Comparison of ENCODE assay signal across 19 mouse cellular contexts in genomic region chrX:102067118-102067517, GRCm38 (mm10). TPM values are rescaled to one million over a fixed set of nuclear protein-coding genes. Genes with fewer than 3 reads are reported as not detected.
A peak's percentile ranks its signal among the peaks of the same experiment; 100 is the strongest.
DNase-seq lines count a peak whose midpoint lies in the region; ATAC-seq and TF ChIP-seq lines count a peak whose summit lies in the region.
"Had no signal": no experiment of that assay in that cellular context is flagged by ENCODE, and none has a peak within 500 bp of the region (broad histone marks: within the 10 kb centered on the region; RNA-seq: fewer than 3 reads in every experiment).

No protein-coding gene starts in this region.

- H3K27ac ChIP-seq in forebrain, embryonic 14.5 days (ENCODE audit: low read depth, low read length) = no peak overlapping the region
- no peak overlapping the region for H3K27ac ChIP-seq in forebrain, embryonic 11.5 days (ENCODE audit: low read depth, low read length)
- no peak overlapping the region for H3K27ac ChIP-seq in kidney, postnatal 0 days
- H3K27ac ChIP-seq in forebrain, postnatal 0 days (ENCODE audit: low read depth, low read length) = no peak overlapping the region
- no peak overlapping the region for H3K27ac ChIP-seq in kidney, embryonic 14.5 days (ENCODE audit: low read depth, low read length)
- H3K27ac ChIP-seq: embryonic facial prominence, embryonic 13.5 days; limb, embryonic 13.5 days; midbrain, embryonic 12.5 days; neural tube, embryonic 12.5 days had no signal

- H3K36me3 ChIP-seq in forebrain, embryonic 14.5 days (ENCODE audit: control insufficient read depth, insufficient read depth, low read length) = peaks cover 4% of the 10 kb centered on the region; the same call in 1 of the 2 replicates
- H3K36me3 ChIP-seq in forebrain, embryonic 11.5 days (ENCODE audit: control insufficient read depth, insufficient read depth, low read length) = no peaks in the 10 kb centered on the region
- H3K36me3 ChIP-seq in kidney, postnatal 0 days (ENCODE audit: insufficient read depth, low read length) = no peaks in the 10 kb centered on the region
- no peaks in the 10 kb centered on the region for H3K36me3 ChIP-seq in forebrain, postnatal 0 days (ENCODE audit: insufficient read depth)
- H3K36me3 ChIP-seq in kidney, embryonic 14.5 days (ENCODE audit: control insufficient read depth, insufficient read depth, low read length) = no peaks in the 10 kb centered on the region
- H3K36me3 ChIP-seq: embryonic facial prominence, embryonic 13.5 days; G1E; limb, embryonic 13.5 days; midbrain, embryonic 12.5 days; neural tube, embryonic 12.5 days had no signal

- WGBS in forebrain, embryonic 14.5 days = 65% methylated on average over 6 of the region's 6 CpGs
- 79% methylated on average over 6 of the region's 6 CpGs for WGBS in forebrain, embryonic 11.5 days
- 82% methylated on average over 6 of the region's 6 CpGs for WGBS in kidney, postnatal 0 days
- WGBS in forebrain, postnatal 0 days = 70% methylated on average over 6 of the region's 6 CpGs
- 81% methylated on average over 6 of the region's 6 CpGs for WGBS in kidney, embryonic 14.5 days

- H3K9me3 ChIP-seq in forebrain, embryonic 14.5 days (replicated peaks; ENCODE audit: control insufficient read depth, low read length) = no peaks in the 10 kb centered on the region
- H3K9me3 ChIP-seq in forebrain, embryonic 11.5 days (ENCODE audit: control insufficient read depth, low read length) = no peaks in the 10 kb centered on the region
- no peaks in the 10 kb centered on the region for H3K9me3 ChIP-seq in kidney, postnatal 0 days (replicated peaks; ENCODE audit: low read length)
- H3K9me3 ChIP-seq in forebrain, postnatal 0 days (ENCODE audit: low read length) = no peaks in the 10 kb centered on the region
- H3K9me3 ChIP-seq in kidney, embryonic 14.5 days (ENCODE audit: control insufficient read depth, low read length) = no peaks in the 10 kb centered on the region
- H3K9me3 ChIP-seq: embryonic facial prominence, embryonic 13.5 days; G1E; limb, embryonic 13.5 days; midbrain, embryonic 12.5 days; neural tube, embryonic 12.5 days had no signal

- no peaks in the 10 kb centered on the region for H3K27me3 ChIP-seq in forebrain, embryonic 14.5 days (replicated peaks; ENCODE audit: control insufficient read depth, insufficient read depth, low read length)
- H3K27me3 ChIP-seq in forebrain, embryonic 11.5 days (ENCODE audit: control insufficient read depth, insufficient read depth, low read length) = peaks cover 3% of the 10 kb centered on the region; the same call in 1 of the 2 replicates
- H3K27me3 ChIP-seq in kidney, postnatal 0 days (ENCODE audit: insufficient read depth, low read length) = no peaks in the 10 kb centered on the region
- no peaks in the 10 kb centered on the region for H3K27me3 ChIP-seq in forebrain, postnatal 0 days (ENCODE audit: insufficient read depth, low read length)
- H3K27me3 ChIP-seq in kidney, embryonic 14.5 days (ENCODE audit: control insufficient read depth, insufficient read depth, low read length) = no peaks in the 10 kb centered on the region
- H3K27me3 ChIP-seq: neural tube, embryonic 12.5 days had no signal

- H3K4me1 ChIP-seq in forebrain, embryonic 14.5 days (ENCODE audit: control insufficient read depth, insufficient read depth, low read length) = peaks cover 5% of the 10 kb centered on the region; the same call in 1 of the 2 replicates
- H3K4me1 ChIP-seq in forebrain, embryonic 11.5 days (replicated peaks; ENCODE audit: control insufficient read depth, insufficient read depth, low read length) = 0 out of 2 replicates have a peak, but pooled peaks cover 4% of the 10 kb centered on the region
- H3K4me1 ChIP-seq in kidney, postnatal 0 days (replicated peaks; ENCODE audit: insufficient read depth, low read length) = no peaks in the 10 kb centered on the region
- H3K4me1 ChIP-seq in forebrain, postnatal 0 days (ENCODE audit: insufficient read depth) = no peaks in the 10 kb centered on the region
- H3K4me1 ChIP-seq in kidney, embryonic 14.5 days (ENCODE audit: control insufficient read depth, insufficient read depth, low read length) = no peaks in the 10 kb centered on the region; the same call in 1 of the 2 replicates

- H3K4me2 ChIP-seq in forebrain, embryonic 14.5 days (ENCODE audit: low read length) = peak overlapping the region; percentile 25; the same call in 1 of the 2 replicates
- no peak overlapping the region for H3K4me2 ChIP-seq in forebrain, embryonic 11.5 days (ENCODE audit: low read depth, low read length, severe bottlenecking)
- H3K4me2 ChIP-seq in kidney, postnatal 0 days (ENCODE audit: low read length) = no peak overlapping the region
- no peak overlapping the region for H3K4me2 ChIP-seq in forebrain, postnatal 0 days (ENCODE audit: low read depth)
- no peak overlapping the region for H3K4me2 ChIP-seq in kidney, embryonic 14.5 days (replicated peaks; ENCODE audit: low read depth, low read length)
- H3K4me2 ChIP-seq: embryonic facial prominence, embryonic 13.5 days; heart, embryonic 11.5 days; limb, embryonic 13.5 days; neural tube, embryonic 12.5 days had no signal

- no peak for DNase-seq in forebrain, embryonic 14.5 days (ENCODE audit: low spot score)
- no peak for DNase-seq in forebrain, embryonic 11.5 days (ENCODE audit: low spot score)
- no peak for DNase-seq in kidney, postnatal 0 days (ENCODE audit: low spot score)
- no peak for DNase-seq in kidney, postnatal 4 days
- DNase-seq in NIH3T3 (ENCODE audit: low read depth) = peak; percentile 59
- no peak for DNase-seq in forebrain, postnatal 0 days
- no peak for DNase-seq in kidney, adult 8-10 months
- DNase-seq: adrenal gland, postnatal 10 days; gastrocnemius, postnatal 14 days; kidney, adult 18-20 months; right cerebral cortex, postnatal 25 days; thymus, adult 18-20 months had no signal

- ATAC-seq in forebrain, embryonic 14.5 days = no peak
- ATAC-seq in forebrain, embryonic 11.5 days (replicated peaks; ENCODE audit: low FRiP score) = no peak
- ATAC-seq in kidney, postnatal 0 days (replicated peaks; ENCODE audit: low FRiP score, low read depth) = no peak
- no peak for ATAC-seq in forebrain, postnatal 0 days
- ATAC-seq in kidney, embryonic 14.5 days (ENCODE audit: low FRiP score, low TSS enrichment) = no peak

- H3K4me3 ChIP-seq in forebrain, embryonic 14.5 days (ENCODE audit: low read depth, low read length) = no peak overlapping the region
- no peak overlapping the region for H3K4me3 ChIP-seq in forebrain, embryonic 11.5 days (ENCODE audit: low read depth, low read length)
- no peak overlapping the region for H3K4me3 ChIP-seq in kidney, postnatal 0 days (replicated peaks; ENCODE audit: low read depth, low read length)
- no peak overlapping the region for H3K4me3 ChIP-seq in forebrain, postnatal 0 days (ENCODE audit: low read depth, low read length)
- no peak overlapping the region for H3K4me3 ChIP-seq in kidney, embryonic 14.5 days (ENCODE audit: low read length)
- H3K4me3 ChIP-seq: embryonic facial prominence, embryonic 13.5 days; limb, embryonic 13.5 days; midbrain, embryonic 12.5 days; neural tube, embryonic 12.5 days had no signal

- H3K9ac ChIP-seq in forebrain, embryonic 14.5 days (ENCODE audit: low read length) = no peak overlapping the region
- H3K9ac ChIP-seq in forebrain, embryonic 11.5 days (ENCODE audit: low read length) = no peak overlapping the region
- no peak overlapping the region for H3K9ac ChIP-seq in kidney, postnatal 0 days (ENCODE audit: low read depth, low read length)
- H3K9ac ChIP-seq in forebrain, postnatal 0 days = no peak overlapping the region
- H3K9ac ChIP-seq in kidney, embryonic 14.5 days (ENCODE audit: low read depth, low read length) = no peak overlapping the region
- H3K9ac ChIP-seq: embryonic facial prominence, embryonic 13.5 days; limb, embryonic 13.5 days; midbrain, embryonic 12.5 days; neural tube, embryonic 12.5 days had no signal

- peak; percentile 18; the same call in 1 of the 2 replicates for TF ChIP-seq CTCF in kidney, postnatal 0 days (IDR thresholded peaks at IDR 0.05; ENCODE audit: low read depth)
- peak; percentile 30; the same call in 1 of the 2 replicates for TF ChIP-seq CTCF in forebrain, postnatal 0 days (IDR thresholded peaks at IDR 0.05; ENCODE audit: low read depth)

RNA-seq across cellular contexts. Expression of gene Rtl5, which starts 4.0 kb away (rescaled TPM):
- 9.6 and 11.0 TPM in 2 replicates for polyA plus RNA-seq in forebrain, embryonic 14.5 days (2014; fragmentation: Nextera tagmentation; extraction: Ambion mirVana)
- polyA plus RNA-seq in forebrain, embryonic 11.5 days (2014; fragmentation: Nextera tagmentation; extraction: Ambion mirVana) = 4.6 and 5.9 TPM in 2 replicates
- 2.1 and 2.2 TPM in 2 replicates for polyA plus RNA-seq in kidney, postnatal 0 days (2015; fragmentation: Nextera tagmentation; extraction: Ambion mirVana)
- 25.5 and 39.5 TPM in 2 replicates for total RNA-seq in forebrain, postnatal 0 days (2014; rRNA removed)
- polyA plus RNA-seq in forebrain, postnatal 0 days (2015; fragmentation: Nextera tagmentation; extraction: Ambion mirVana) = 2.5 and 6.0 TPM in 2 replicates
- polyA plus RNA-seq in kidney, embryonic 14.5 days (2014; fragmentation: Nextera tagmentation; extraction: Ambion mirVana) = 2.0 and 2.6 TPM in 2 replicates
- polyA plus RNA-seq: G1E had no signal

RNA-seq across cellular contexts. Expression of gene Pin4, which starts 52.1 kb away (rescaled TPM):
- polyA plus RNA-seq in forebrain, embryonic 14.5 days (2014; fragmentation: Nextera tagmentation; extraction: Ambion mirVana) = 59.3 and 79.6 TPM in 2 replicates
- 73.6 and 77.5 TPM in 2 replicates for polyA plus RNA-seq in forebrain, embryonic 11.5 days (2014; fragmentation: Nextera tagmentation; extraction: Ambion mirVana)
- 61.2 and 70.1 TPM in 2 replicates for polyA plus RNA-seq in kidney, postnatal 0 days (2015; fragmentation: Nextera tagmentation; extraction: Ambion mirVana)
- 26.6 and 27.7 TPM in 2 replicates for total RNA-seq in forebrain, postnatal 0 days (2014; rRNA removed)
- polyA plus RNA-seq in forebrain, postnatal 0 days (2015; fragmentation: Nextera tagmentation; extraction: Ambion mirVana) = 52.6 and 76.6 TPM in 2 replicates
- polyA plus RNA-seq in kidney, embryonic 14.5 days (2014; fragmentation: Nextera tagmentation; extraction: Ambion mirVana) = 73.2 and 103 TPM in 2 replicates
